Mouse (Mus musculus) lung, adult 2 months (tissue): ENCODE measurements at regions not wholly inside any gene's neighbourhood (a gene's known extent, or its start where the extent isn't known, plus 50 kb on each side); places are given as distances from the start of the nearest gene placed in this dataset.

Source experiments
- DNase-seq: peaks from one replicate; pipeline ENCODE4 v3.0.0; 2022
- H3K4me1 ChIP-seq: fragments of 200-500 bp; 2 replicates; pipeline ENCODE4 v1.6.1; 2011; ENCODE audit warnings: low read length; ENCODE audit not compliant: control insufficient read depth, insufficient read depth
- H3K4me3 ChIP-seq: fragments of 200-500 bp; replicated peaks from 2 replicates; pipeline ENCODE3; 2011; ENCODE audit warnings: low read depth, mild to moderate bottlenecking, control low read depth, low read length; ENCODE audit errors: extremely low read depth
- CTCF ChIP-seq: fragments of 200-500 bp; IDR thresholded peaks from 2 replicates; pipeline ENCODE4 v1.5.1; 2011; ENCODE audit warnings: mild to moderate bottlenecking, low read length, control low read depth; ENCODE audit not compliant: insufficient read depth
- POLR2A ChIP-seq: fragments of 200-500 bp; IDR thresholded peaks from 2 replicates; pipeline ENCODE4 v1.6.1; 2011; ENCODE audit warnings: low read depth, mild to moderate bottlenecking, control low read depth, low read length, borderline replicate concordance; ENCODE audit errors: extremely low read depth
- WGBS: fragments of 180-500 bp; shearing (Covaris S2); methylation state at CpG from one replicate; pipeline ENCODE4 v1.1.7; 2018; 5-methylcytosine and 5-hydroxymethylcytosine counted together

- no peak for DNase-seq
- whole genome bisulfite sequencing = 38% methylated on average over 6 of the region's 6 CpGs
- no peak for TF ChIP-seq POLR2A
- TF ChIP-seq CTCF = no peak
These were observed 232.0 kb upstream of the Ccdc122 start for GRCm38 (mm10) chr14:76804447-76805150.

GRCm38 (mm10) chr14:76800181-76800580 is 236.4 kb upstream of the Ccdc122 start:
- 81% methylated on average over 4 of the region's 4 CpGs for WGBS

More at GRCm38 (mm10) chr14:76804447-76805150, 232.0 kb upstream of the Ccdc122 start:
- H3K4me1 ChIP-seq = peaks cover 8% of the 10 kb centered on the region
- H3K4me3 ChIP-seq = no peak overlapping the region

DNA sequence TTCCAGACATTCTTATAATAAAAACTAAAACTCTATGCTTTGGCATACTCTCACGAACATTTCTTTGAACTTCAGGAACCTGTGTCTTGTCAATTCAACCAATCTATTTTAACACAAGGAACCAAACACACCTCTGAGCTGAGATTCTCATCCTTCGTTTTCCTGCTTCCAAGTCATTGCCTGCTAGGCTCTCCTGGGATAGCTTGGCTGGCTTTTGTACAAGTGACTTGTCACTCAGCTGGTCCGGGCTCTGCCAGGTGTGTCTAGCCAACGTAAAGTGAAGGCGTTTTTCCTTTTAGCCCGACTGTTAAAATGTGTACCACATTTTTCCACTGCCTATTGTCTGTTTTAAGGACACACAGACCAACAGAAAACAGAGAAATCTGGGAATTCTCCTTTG is 236.8 kb upstream of the Ccdc122 start:
- TF ChIP-seq POLR2A (no peak), CTCF (no peak)

More at GRCm38 (mm10) chr14:76800181-76800580, 236.4 kb upstream of the Ccdc122 start:
- TF ChIP-seq CTCF = no peak
- TF ChIP-seq POLR2A = no peak
- no peak overlapping the region for H3K4me3 ChIP-seq
- DNase-seq = no peak
- H3K4me1 ChIP-seq = peaks cover 7% of the 10 kb centered on the region

GRCm38 (mm10) chr14:76798925-76799428 is 237.6 kb upstream of the Ccdc122 start:
- DNase-seq = no peak
- Histone ChIP-seq H3K4me1 (no peaks in the 10 kb centered on the region; the same call in 1 of the 2 replicates), H3K4me3 (no peak overlapping the region)
- no peak for TF ChIP-seq CTCF
- no peak for TF ChIP-seq POLR2A
- 73% methylated on average over 8 of the region's 8 CpGs for WGBS

More for the DNA sequence above, 236.8 kb upstream of the Ccdc122 start:
- DNase-seq = no peak
- H3K4me1 ChIP-seq = peaks cover 6% of the 10 kb centered on the region
- H3K4me3 ChIP-seq = no peak overlapping the region
- 70% methylated on average over 6 of the region's 6 CpGs for WGBS

DNA sequence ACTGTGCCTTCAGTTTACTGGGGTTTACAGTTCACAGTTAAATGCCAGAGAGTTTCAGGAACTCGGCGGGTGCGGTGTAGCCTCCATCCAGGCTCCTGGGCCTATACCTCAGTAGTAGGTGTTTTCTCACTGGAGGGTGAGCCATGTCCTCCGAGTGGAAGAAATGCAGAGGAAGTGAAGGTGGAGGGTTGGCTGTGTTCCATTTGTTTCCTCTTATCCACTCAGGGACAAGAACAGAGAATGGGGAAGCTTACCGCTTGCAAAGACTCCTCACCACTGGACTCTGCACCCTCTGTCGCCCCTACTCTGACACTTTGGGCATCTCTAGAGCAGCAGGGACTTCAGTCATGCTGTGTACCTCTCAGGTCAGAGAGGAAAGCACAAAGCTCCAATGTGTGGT is 238.1 kb upstream of the Ccdc122 start:
- no peaks in the 10 kb centered on the region for H3K4me1 ChIP-seq
- WGBS = 53% methylated on average over 6 of the region's 6 CpGs
- TF ChIP-seq POLR2A (no peak), CTCF (no peak)
- no peak for DNase-seq
- H3K4me3 ChIP-seq = no peak overlapping the region

DNA sequence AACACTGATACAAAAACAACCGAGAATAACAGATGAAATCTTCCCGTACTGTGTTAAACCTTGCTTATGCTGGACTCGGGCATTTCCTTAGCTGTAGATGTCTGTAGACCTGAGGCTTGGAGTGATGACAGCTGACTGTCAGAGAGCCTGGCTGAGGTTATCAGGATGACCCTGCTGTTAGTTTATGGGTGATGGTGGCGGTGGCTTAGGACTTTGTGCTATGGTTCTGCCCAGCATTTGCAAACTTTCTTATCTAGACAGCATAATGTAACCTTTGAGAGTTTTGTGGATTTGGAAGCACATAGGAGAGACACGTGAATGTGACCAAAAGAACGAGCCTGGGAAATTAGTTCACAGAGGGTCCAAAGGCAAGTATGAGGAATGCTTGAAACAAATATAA is 239.1 kb upstream of the Ccdc122 start:
- DNase-seq = no peak
- Histone ChIP-seq H3K4me1 (no peaks in the 10 kb centered on the region; the same call in 1 of the 2 replicates), H3K4me3 (no peak overlapping the region)
- 74% methylated on average over 6 of the region's 6 CpGs for WGBS
- TF ChIP-seq CTCF = no peak
- no peak for TF ChIP-seq POLR2A

DNA sequence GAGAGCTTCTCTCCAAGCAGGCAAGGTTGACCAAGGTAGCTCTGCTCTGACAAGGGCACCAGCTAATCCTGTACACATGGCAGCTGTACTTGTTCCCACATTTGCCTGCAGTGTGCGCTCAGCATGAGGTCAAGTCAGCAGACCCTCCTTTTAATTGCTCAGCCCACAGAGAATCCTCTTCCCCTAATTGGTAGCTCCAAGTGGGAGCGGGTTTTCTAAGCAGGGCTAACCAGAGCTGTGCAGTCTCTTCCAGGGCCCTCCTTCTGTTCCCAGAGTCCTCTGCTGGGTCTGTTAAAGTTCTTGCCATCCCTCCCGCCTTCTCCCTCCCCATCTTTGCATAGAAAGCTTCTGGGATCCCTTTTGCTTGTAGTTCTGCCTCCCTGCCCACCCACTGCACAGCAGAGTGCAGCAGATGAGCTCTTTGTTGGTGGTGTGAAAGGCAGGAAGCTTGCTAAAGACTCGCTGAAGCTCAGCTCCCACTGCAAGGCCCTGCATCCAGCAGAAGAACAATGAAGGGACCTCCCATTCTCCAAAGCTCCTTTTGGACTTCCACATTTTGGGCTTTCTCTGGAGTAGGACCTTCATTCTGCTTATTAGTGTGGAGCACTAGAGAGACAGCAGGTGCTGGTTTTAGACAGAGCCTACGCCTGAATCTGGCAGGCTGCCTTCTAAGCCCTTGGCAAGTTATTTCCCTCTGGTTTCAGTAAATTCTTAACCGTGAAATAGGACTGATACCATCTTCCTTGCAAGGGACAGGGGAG is 235.3 kb upstream of the Serp2 start:
- 57% methylated on average over 6 of the region's 6 CpGs for WGBS
- DNase-seq = no peak
- Histone ChIP-seq H3K4me1 (no peaks in the 10 kb centered on the region; the same call in 1 of the 2 replicates), H3K4me3 (no peak overlapping the region)
- no peak for TF ChIP-seq POLR2A
- TF ChIP-seq CTCF = no peak

DNA sequence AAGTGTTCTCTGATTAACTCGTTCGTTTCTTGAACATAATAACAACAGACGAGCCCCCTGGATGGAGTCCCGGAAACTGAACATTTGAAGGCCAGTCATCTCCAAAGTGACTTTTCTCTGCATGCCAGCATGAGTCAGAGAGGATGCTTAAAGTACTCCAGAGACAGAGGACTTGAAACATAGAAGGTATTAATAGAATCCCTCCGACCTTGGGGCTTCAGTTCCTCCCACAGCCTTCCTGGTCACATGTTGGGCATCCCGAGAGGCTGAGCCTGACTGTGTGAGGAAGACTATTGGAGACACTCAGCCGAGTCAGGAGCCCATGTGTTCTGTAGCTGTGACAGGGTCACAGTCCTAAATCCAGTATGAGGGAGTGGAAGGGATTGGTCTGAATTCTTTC is 232.7 kb upstream of the Serp2 start:
- DNase-seq = no peak
- 49% methylated on average over 7 of the region's 7 CpGs for WGBS
- TF ChIP-seq CTCF (no peak), POLR2A (no peak)

DNA sequence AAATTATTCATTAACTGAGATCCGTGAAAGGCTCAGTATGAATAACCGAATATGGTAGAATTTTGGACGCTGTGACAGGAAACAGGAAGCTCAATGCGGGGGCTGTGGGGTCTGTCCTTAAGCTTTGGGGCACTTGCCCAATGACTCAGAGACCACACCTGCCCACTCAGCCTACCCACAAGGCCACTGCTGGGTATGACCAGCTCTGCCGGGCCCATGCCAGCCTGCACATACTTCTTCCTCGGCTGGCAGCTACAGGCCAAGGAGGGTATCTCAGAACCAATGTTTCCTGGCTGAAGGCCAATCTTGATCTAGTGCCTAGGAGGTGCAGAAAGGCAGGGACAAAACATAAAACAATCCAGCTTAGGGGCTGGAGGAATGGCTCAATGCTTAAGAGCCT is 230.9 kb upstream of the Serp2 start:
- Histone ChIP-seq H3K4me1 (no peaks in the 10 kb centered on the region; the same call in 1 of the 2 replicates), H3K4me3 (no peak overlapping the region)
- TF ChIP-seq CTCF = no peak
- TF ChIP-seq POLR2A = no peak
- WGBS = 27% methylated on average over 6 of the region's 6 CpGs
- DNase-seq = no peak

More for the DNA sequence above, 232.7 kb upstream of the Serp2 start:
- Histone ChIP-seq H3K4me1 (no peaks in the 10 kb centered on the region; the same call in 1 of the 2 replicates), H3K4me3 (no peak overlapping the region)

DNA sequence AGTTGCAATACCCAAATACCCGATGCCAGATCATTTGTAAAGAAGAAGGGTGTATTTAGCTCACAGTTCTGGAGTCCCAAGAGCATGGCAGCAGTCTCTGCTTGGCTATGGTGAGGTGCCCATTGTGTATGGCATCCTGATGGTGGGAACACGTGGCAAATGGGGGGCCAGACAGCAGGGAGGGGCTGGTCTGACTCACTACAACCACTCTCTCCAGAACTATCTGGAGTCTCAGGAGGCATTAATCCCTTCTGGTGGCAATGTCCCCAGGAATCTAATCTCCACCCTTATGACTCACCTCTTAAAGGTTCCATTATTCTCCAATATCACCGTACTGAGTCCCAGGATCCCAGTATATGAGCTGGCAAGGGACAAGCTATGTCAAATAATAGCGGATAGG is 229.5 kb upstream of the Serp2 start:
- H3K4me1 ChIP-seq = no peaks in the 10 kb centered on the region

DNA sequence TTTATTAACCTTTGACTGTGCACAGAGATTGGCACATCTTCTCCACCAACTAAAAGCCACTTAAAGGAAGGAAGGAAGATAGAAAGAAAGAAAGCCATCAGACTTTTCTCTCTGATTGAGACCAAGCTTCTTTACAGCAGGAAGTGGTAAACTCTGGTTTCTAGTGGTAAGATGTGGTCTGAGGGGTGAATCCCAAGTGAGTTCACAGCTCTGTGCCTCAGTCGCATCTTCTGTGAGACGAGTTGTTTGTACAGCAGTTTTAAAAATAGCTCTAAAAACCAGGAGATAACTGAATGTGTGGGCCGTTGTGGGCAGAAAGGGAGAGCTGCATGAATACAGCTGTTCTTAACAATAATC is 224.8 kb upstream of the Serp2 start:
- no peak for DNase-seq
- Histone ChIP-seq H3K4me3 (no peak overlapping the region), H3K4me1 (peaks cover 2% of the 10 kb centered on the region; the same call in 1 of the 2 replicates)
- WGBS = 43% methylated on average over 3 of the region's 3 CpGs
- TF ChIP-seq POLR2A = no peak
- TF ChIP-seq CTCF = no peak

More for the DNA sequence above, 229.5 kb upstream of the Serp2 start:
- WGBS = 76% methylated on average over 4 of the region's 4 CpGs
- no peak for TF ChIP-seq CTCF
- no peak for TF ChIP-seq POLR2A
- H3K4me3 ChIP-seq = no peak overlapping the region
- no peak for DNase-seq
